Mouse (Mus musculus) mouse trophoblast stem cell (cell line): Measurements from ENCODE around the gene Cnga1.
"Not testable (repeated sequence)": the region's sequence is repeated elsewhere in the genome, so short reads cannot be mapped to it uniquely, and the experiment has no call there.

Source experiments
- in situ Hi-C, 2 experiments: fragments of 300-500 bp; cut with MseI, MboI; formaldehyde crosslinking; loops; 2 replicates in 1 of 2; 3 replicates in 1 of 2; pipeline ENCODE4 v1.15.1; 2025

Gene Cnga1

GRCm38 (mm10) chr5:72640072-72640471 is 4.0 kb downstream of the Cnga1 start:
- in situ Hi-C loops = no loop called here

GRCm38 (mm10) chr5:72636576-72636975 is 7.5 kb downstream of the Cnga1 start:
- in situ Hi-C loops = no loop called here

GRCm38 (mm10) chr5:72636122-72636521 is 8.0 kb downstream of the Cnga1 start:
- in situ Hi-C loops = no loop called here

- in situ Hi-C loops = no loop called here
Observed at GRCm38 (mm10) chr5:72634791-72635271, 9.2 kb downstream of the Cnga1 start.

GRCm38 (mm10) chr5:72630026-72630425 is 14.0 kb downstream of the Cnga1 start:
- in situ Hi-C loops = no loop called here

- in situ Hi-C loops = no loop called here
Observed at GRCm38 (mm10) chr5:72621022-72621421, 23.1 kb downstream of the Cnga1 start.

GRCm38 (mm10) chr5:72617413-72617812 is 26.7 kb downstream of the Cnga1 start:
- in situ Hi-C loops = no loop called here

- in situ Hi-C loops = no loop called here
Observed at GRCm38 (mm10) chr5:72603138-72603537, 40.9 kb downstream of the Cnga1 start.

GRCm38 (mm10) chr5:72601006-72601405 is 43.1 kb downstream of the Cnga1 start:
- in situ Hi-C loops = no loop called here

- in situ Hi-C loops = no loop called here
Observed at GRCm38 (mm10) chr5:72587192-72587681, 56.8 kb downstream of the Cnga1 start, which contains the start of gene Gm5868. Gene Gm5868, minus strand, starts transcription at chr5:72587551.

- in situ Hi-C loops = not testable (repeated sequence)
Observed at GRCm38 (mm10) chr5:72586667-72587191, 57.3 kb downstream of the Cnga1 start.

- in situ Hi-C loops = not testable (repeated sequence)
Observed at GRCm38 (mm10) chr5:72586122-72586521, 58.0 kb downstream of the Cnga1 start.

GRCm38 (mm10) chr5:72580970-72581332 is 63.1 kb downstream of the Cnga1 start, which contains the start of gene Zar1:
Gene Zar1, minus strand, starts transcription at chr5:72581254.
- in situ Hi-C loops = loop anchor here in 1 of 2 experiments (5.0 kb wide), 1 partner anchor 431 kb away; no protein-coding TSS in a partner anchor

GRCm38 (mm10) chr5:72580088-72580969 is 63.7 kb downstream of the Cnga1 start:
- in situ Hi-C loops = loop anchor here in 1 of 2 experiments (5.0 kb wide), 1 partner anchor 432 kb away; no protein-coding TSS in a partner anchor

GRCm38 (mm10) chr5:72579599-72579998 is 64.5 kb downstream of the Cnga1 start:
- in situ Hi-C loops = not testable (repeated sequence)

GRCm38 (mm10) chr5:72565621-72566020 is 78.5 kb downstream of the Cnga1 start:
- in situ Hi-C loops = no loop called here

GRCm38 (mm10) chr5:72563183-72563582 is 80.9 kb downstream of the Cnga1 start:
- in situ Hi-C loops = not testable (repeated sequence)

GRCm38 (mm10) chr5:72560976-72561628 is 83.0 kb downstream of the Cnga1 start:
- in situ Hi-C loops = no loop called here

GRCm38 (mm10) chr5:72559544-72560049 is 84.5 kb downstream of the Cnga1 start, which contains the start of gene Nfxl1:
Gene Nfxl1, minus strand, starts transcription at chr5:72559684.
- in situ Hi-C loops = no loop called here

- in situ Hi-C loops = no loop called here
Observed at GRCm38 (mm10) chr5:72558716-72559526, 85.2 kb downstream of the Cnga1 start.

GRCm38 (mm10) chr5:72556245-72556644 is 87.8 kb downstream of the Cnga1 start:
- in situ Hi-C loops = no loop called here
